Mouse (Mus musculus) ES-CJ7 (cell line): ENCODE results near the gene Tmem28.

Experiments
- DNase-seq: peaks from one replicate; pipeline ENCODE4 v3.0.0; 2011; ENCODE audit warnings: low read depth, low spot score

Gene Tmem28

GRCm38 (mm10) chrX:99820790-99821395 is at the start of gene Tmem28:
TSS of gene Tmem28 (plus strand) at chrX:99821021.
- no peak for DNase-seq

DNA sequence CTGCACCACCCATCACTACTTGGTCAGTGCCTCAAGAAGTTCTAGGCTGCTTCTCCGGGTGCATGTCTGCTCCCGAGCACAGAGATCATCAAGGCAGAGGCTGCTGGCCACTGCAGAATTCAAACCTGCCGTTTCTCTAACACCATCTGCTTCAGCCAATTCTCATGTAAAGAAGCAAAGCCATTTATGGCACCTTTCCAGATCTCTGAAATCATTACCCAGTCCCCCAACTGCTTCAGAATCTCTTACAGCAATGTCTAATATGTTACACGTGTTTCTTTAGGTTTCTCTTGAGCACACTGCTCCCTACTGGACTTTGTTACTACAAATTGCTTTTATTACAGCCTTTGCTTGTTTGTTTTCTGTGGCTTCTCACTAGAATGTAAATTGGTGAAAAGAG is 40.5 kb upstream of the Tmem28 start:
- DNase-seq: no peak

GRCm38 (mm10) chrX:99808375-99808774 is 12.4 kb upstream of the Tmem28 start:
- DNase-seq: peak; percentile 11

DNA sequence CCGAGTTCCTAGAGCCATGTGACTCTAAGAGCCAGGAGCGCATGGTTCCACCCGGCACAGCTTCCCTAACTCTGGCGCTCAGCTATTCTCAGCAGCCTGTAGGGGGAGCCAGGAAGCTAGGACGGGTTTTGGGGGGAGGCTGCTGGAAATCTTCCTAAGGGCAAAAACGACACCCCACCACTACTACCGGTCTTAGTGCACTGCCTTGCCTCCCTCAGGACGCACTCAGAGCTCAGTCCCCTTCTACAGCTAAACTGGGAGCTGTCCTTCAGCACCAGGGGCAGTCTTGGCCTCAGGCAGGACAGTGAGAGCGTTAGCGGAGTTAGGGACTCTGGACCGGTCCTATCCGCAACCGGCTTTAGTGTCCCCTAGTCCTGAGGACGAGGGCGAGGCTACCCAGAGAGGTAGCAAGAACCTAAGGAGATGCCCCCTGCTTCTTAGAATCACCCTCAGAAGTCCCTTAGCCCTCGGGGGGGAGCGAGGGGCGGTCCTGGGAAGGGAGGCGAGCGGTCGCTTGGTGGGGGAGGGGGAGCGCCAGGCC is 1.4 kb upstream of the Tmem28 start:
- peak; percentile 88 for DNase-seq

- peak; percentile 66 for DNase-seq
Measured at GRCm38 (mm10) chrX:99819936-99820789, 658 bp upstream of the Tmem28 start.

- no peak for DNase-seq
Measured at GRCm38 (mm10) chrX:99842090-99842489, 21.3 kb downstream of the Tmem28 start.

DNA sequence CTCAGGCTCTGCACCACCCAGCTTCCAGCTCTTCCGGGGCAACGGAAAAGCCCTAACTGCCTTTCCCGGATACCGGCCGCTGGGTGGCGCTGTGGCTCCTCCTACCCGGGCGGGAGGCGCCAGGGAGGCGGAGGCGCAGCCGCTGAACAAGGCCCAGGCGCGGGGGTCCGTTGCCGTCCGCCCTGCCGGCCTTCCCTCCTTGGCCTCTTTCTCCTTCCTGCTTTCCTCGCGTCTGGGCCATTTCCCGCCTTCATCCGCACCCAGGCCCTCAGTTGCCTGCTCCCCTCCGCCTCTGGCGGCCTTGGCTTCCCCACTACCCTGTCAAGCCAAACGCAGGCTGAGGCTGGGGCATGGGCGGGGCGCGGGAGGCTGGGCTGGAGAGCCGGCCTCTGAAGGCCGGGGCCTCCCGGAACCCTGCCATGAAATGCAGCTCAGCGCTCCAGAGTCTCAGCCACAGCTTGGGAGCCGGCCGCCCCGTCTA is 32.5 kb downstream of the Tmem28 start:
- peak; percentile 48 for DNase-seq

GRCm38 (mm10) chrX:99853834-99854233 is 33.0 kb downstream of the Tmem28 start:
- DNase-seq: no peak

- no peak for DNase-seq
Measured at GRCm38 (mm10) chrX:99872228-99872627, 51.4 kb downstream of the Tmem28 start.

DNA sequence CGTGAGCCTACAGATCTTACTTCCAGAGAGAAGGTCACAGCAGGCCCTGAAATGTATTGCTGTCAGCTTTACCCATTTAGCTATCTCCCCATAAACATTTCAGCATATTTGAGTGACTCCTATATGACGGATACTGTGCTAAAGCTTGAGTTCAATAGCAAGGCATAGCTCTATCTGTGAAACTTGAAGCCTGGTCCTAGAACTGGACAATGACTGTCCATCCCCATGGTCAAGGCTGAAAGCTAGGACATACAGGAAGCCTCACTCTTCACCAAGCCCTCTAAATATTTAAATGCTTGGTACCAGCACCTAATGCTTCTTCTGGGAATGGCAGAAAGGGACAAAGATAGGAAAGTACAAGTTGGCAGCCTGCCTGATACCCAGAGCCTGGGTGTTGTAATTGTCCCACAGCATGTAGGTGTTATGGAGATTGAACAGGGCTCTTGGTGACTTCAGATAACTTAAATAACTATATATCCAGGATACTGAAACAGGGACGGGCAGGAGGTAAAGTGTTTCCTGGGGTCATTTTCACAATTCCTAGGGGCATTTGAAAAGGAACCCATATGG is 51.9 kb downstream of the Tmem28 start:
- DNase-seq: no peak

DNA sequence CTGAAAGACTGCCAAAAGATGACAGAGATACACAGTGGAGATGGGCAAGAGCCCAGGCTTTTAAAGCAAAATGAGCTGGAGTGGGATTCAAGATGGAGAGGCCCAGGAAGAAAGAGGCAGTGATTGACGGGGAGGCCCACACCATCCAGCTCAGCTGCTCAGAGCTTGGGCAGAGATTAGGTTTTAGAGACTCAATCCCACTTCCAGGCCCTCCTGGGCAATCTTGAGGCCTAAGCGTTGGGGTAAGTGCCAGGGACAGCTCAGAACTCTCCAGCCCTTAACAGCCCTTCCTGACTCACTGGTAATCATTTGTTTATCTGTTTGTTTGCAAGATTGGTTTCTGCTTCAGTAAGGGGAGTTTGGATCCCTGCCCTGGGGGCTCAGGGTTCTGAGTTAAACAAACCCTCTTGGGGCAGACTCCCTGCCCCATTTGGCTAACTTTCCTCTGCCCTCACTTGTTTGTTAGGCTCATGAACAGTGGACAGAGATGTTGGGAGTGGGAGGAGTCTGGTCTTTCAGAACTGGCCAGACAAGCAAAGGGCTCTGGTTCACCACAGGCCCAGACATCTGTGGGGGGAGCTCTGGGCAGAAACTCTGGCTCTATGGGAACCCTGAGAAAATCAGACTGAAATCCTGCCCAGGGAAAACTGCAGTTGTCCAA is 52.6 kb downstream of the Tmem28 start:
- DNase-seq: no peak

DNA sequence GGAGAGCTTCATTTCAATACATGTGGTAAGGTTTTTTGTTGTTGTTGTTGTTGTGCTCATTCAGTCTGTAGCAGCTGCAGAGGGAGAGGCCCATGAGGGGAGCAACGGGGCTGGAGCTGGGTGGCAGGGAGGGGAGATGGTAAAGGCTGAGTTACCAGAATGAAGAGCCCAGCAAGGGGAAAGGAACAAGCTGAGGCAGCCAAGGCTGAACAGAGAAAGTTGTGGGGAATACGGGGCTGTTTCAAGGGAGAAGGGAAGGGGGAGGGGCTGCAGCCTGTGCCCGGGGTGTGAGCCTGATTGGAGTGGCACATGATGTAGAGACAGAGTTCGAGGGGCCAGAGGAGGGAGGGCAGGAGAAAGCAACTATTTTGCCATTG is 53.1 kb downstream of the Tmem28 start:
- no peak for DNase-seq

- DNase-seq: no peak
Measured at GRCm38 (mm10) chrX:99876781-99877180, 56.0 kb downstream of the Tmem28 start.

DNA sequence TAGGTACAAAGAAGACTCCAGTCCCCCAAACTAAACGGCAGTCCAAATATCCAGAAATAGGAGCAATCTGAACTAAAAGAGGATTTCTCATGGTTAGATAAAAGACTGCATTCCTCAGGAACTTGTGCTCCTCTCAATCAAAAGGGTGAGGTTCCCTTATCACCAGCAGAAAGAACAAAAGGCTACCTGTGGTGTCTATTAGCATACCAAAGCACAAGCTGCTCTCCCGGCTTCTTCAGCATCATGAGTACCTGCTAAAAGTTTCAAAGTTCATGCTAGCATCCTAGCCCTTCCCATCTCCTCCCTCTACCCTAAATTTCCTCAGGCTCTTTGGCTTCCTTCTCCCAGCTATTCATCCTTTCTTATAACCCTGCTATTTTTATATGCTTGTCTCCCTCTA is 62.6 kb downstream of the Tmem28 start:
- DNase-seq: peak; percentile 69
